Mouse (Mus musculus) midbrain, postnatal 0 days (tissue): ENCODE data around the gene Tyw3. TPM values are rescaled to one million over a fixed set of nuclear protein-coding genes. Genes with fewer than 3 reads are reported as not detected.
A peak's percentile ranks its signal among the peaks of the same experiment; 100 is the strongest.

ENCODE experiments used
- ATAC-seq: fragments of 200-750 bp; cut with Nextera tagmentation; 2 replicates; pipeline ENCODE4 v1.8.0; 2017; ENCODE audit warnings: moderate number of reproducible peaks, mild to moderate bottlenecking, moderate TSS enrichment, moderate library complexity; ENCODE audit not compliant: low FRiP score
- DNase-seq: peaks from one replicate; pipeline ENCODE4 v3.0.0-alpha.2; 2015; ENCODE audit warnings: low spot score
- H3K27ac ChIP-seq: fragments of 300-500 bp; sonication (generic); 2 replicates; pipeline ENCODE4 v1.5.1; 2014; ENCODE audit warnings: low read depth, mild to moderate bottlenecking, low read length, mixed read lengths
- H3K27me3 ChIP-seq: fragments of 300-500 bp; sonication (generic); 2 replicates; pipeline ENCODE4 v1.6.1; 2014; ENCODE audit warnings: low read length, control low read depth, mixed read lengths; ENCODE audit not compliant: insufficient read depth
- H3K36me3 ChIP-seq: fragments of 300-500 bp; sonication (generic); 2 replicates; pipeline ENCODE4 v1.6.1; 2014; ENCODE audit warnings: low read length, control low read depth, mixed read lengths; ENCODE audit not compliant: insufficient read depth
- H3K4me1 ChIP-seq: fragments of 300-500 bp; sonication (generic); 2 replicates; pipeline ENCODE4 v1.6.1; 2014; ENCODE audit warnings: mild to moderate bottlenecking, control low read depth, antibody characterized with exemption, low read length, mixed read lengths; ENCODE audit not compliant: insufficient read depth
- H3K4me2 ChIP-seq: fragments of 300-500 bp; sonication (generic); 2 replicates; pipeline ENCODE4 v1.6.1; 2014; ENCODE audit warnings: low read depth, mild to moderate bottlenecking, low read length, mixed read lengths; ENCODE audit not compliant: poor library complexity, severe bottlenecking
- H3K4me3 ChIP-seq: fragments of 300-500 bp; sonication (generic); 2 replicates; pipeline ENCODE4 v1.5.1; 2014; ENCODE audit warnings: low read depth, mild to moderate bottlenecking, low read length, moderate library complexity
- H3K9ac ChIP-seq: fragments of 300-500 bp; sonication (generic); replicated peaks from 2 replicates; pipeline ENCODE4 v1.6.1; 2014; ENCODE audit warnings: mild to moderate bottlenecking, low read length, moderate library complexity, mixed read lengths; ENCODE audit not compliant: poor library complexity, severe bottlenecking
- H3K9me3 ChIP-seq: fragments of 300-500 bp; sonication (generic); 2 replicates; pipeline ENCODE4 v1.6.1; 2016; ENCODE audit warnings: low read length, control low read depth
- CTCF ChIP-seq: IDR thresholded peaks from 2 replicates; pipeline ENCODE4 v1.5.1; 2016; ENCODE audit warnings: antibody characterized with exemption, mild to moderate bottlenecking
- WGBS: fragments of 180-500 bp; shearing (Covaris S2); extraction: QIAGEN DNeasy Blood & Tissue Kit; methylation state at CpG from one replicate; pipeline ENCODE4 v1.1.7; 2014; 5-methylcytosine and 5-hydroxymethylcytosine counted together
- polyA plus RNA-seq: library from polyadenylated mRNA; unstranded; fragments of >200 nt; fragmentation: Nextera tagmentation; extraction: Ambion mirVana; gene quantifications from 2 replicates; pipeline ENCODE4 v1.2.1, GENCODE M21; 2015
- total RNA-seq: library from RNA; depleted of rRNA; stranded (reverse); fragments of >200 nt; gene quantifications from 2 replicates; pipeline ENCODE4 v1.2.3, GENCODE M21; 2014

The Tyw3 gene
- total and polyA plus RNA-seq, 2 experiments from 2014 or later: 10.2 to 10.7 TPM

DNA sequence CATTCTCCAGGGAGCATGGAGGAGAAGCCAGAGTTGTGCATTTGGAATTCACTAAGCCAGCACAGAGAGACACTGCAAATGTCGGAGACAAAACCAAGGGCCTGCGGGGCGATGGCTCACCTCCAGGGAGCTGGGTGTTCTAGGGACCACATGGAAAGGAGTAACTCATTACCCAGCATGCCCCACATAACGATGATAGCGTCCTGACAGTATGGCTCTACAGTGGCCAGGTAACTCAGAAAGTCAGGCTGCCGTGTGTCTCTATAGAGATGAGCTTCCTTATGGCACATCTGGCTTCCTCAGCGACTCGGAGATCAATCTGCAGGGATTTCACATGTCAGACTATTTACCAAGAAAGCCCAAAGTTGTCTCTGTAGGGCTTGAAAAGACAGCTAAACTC, 17.9 kb upstream of the Tyw3 start:
- WGBS: 75% methylated on average over 8 of the region's 8 CpGs

DNA sequence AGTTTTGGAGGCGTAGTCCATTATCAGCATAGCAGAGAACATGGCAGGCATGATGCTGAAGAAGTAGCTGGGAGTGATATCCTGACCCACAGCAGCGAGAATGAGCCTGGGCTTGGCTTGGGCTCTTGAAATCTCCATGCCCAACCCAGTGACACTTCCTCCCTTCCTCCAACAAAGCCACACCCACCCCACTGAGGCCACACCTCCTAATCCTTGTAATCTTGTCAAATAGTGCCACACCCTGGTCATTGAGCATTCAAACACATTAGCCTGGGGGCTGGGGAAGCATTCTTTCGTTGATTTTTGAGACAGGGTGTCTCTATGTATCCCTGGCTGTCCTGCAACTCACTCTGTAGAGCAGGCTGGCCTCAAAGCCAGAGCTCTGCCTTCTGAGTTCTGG, 15.0 kb upstream of the Tyw3 start:
- WGBS: 91% methylated on average over 3 of the region's 3 CpGs
- Histone ChIP-seq H3K4me3 (no peak overlapping the region), H3K9ac (no peak overlapping the region), H3K4me1 (0 out of 2 replicates have a peak, but pooled peaks cover 4% of the 10 kb centered on the region), H3K9me3 (no peaks in the 10 kb centered on the region), H3K4me2 (no peak overlapping the region), H3K27ac (no peak overlapping the region), H3K27me3 (no peaks in the 10 kb centered on the region), H3K36me3 (no peaks in the 10 kb centered on the region)
- DNase-seq: no peak
- no peak for TF ChIP-seq CTCF
- no peak for ATAC-seq

More for the DNA sequence above, 17.9 kb upstream of the Tyw3 start:
- no peak overlapping the region for H3K27ac ChIP-seq
- no peaks in the 10 kb centered on the region for H3K36me3 ChIP-seq
- H3K4me3 ChIP-seq: no peak overlapping the region
- no peak overlapping the region for H3K9ac ChIP-seq
- ATAC-seq (no peak), DNase-seq (no peak)
- no peaks in the 10 kb centered on the region for H3K9me3 ChIP-seq
- TF ChIP-seq CTCF: no peak
- H3K27me3 ChIP-seq: no peaks in the 10 kb centered on the region
- 0 out of 2 replicates have a peak, but pooled peaks cover 4% of the 10 kb centered on the region for H3K4me1 ChIP-seq
- H3K4me2 ChIP-seq: no peak overlapping the region

DNA sequence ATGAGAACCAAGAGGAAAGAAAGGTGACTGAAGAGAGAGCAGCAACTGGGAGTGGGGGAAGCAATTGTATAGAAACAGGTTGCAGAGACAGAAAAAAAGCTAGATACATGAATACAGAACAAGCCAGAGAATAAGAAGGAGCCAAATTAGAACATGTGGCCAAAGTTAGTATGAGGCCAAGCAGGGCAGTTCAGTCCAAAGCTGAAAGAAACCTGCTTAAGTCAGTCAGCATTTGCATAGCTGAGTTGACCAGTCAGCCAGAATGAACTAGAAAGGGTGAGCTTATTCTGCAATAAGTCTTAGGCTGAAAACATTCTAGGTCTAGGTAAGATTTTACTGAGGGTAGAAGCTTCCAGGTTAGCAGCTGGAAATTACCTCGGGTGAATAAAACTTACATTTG, 11.0 kb upstream of the Tyw3 start:
- no peak overlapping the region for H3K9ac ChIP-seq
- H3K36me3 ChIP-seq: no peaks in the 10 kb centered on the region
- H3K27me3 ChIP-seq: no peaks in the 10 kb centered on the region
- no peak for TF ChIP-seq CTCF
- H3K27ac ChIP-seq: no peak overlapping the region
- H3K9me3 ChIP-seq: no peaks in the 10 kb centered on the region
- no peak overlapping the region for H3K4me3 ChIP-seq
- ATAC-seq (no peak), DNase-seq (no peak)
- H3K4me2 ChIP-seq: no peak overlapping the region
- no peaks in the 10 kb centered on the region for H3K4me1 ChIP-seq
- WGBS: 86% methylated on average over 1 of the region's 1 CpGs

DNA sequence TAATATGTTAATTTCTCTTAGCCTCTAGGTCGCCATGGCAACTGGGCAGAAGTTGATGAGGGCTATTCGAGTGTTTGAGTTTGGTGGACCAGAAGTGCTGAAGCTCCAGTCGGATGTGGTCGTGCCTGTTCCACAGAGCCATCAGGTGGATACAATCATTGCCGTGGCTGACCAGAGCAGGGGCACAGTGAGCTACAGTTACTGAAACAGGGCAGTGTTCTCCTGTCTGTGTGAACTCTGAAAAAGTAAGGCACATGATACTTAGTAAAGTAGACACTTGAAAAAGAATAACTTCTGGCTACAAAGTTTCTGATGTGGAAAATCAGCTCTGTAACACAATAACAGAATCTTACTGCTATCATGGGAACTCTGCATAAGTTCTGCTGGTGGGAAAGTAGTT, 8.0 kb upstream of the Tyw3 start:
- H3K36me3 ChIP-seq: no peaks in the 10 kb centered on the region
- H3K4me3 ChIP-seq: no peak overlapping the region
- H3K9ac ChIP-seq: no peak overlapping the region
- no peak for ATAC-seq
- no peaks in the 10 kb centered on the region for H3K9me3 ChIP-seq
- DNase-seq: no peak
- TF ChIP-seq CTCF: no peak
- no peak overlapping the region for H3K4me2 ChIP-seq
- 68% methylated on average over 5 of the region's 5 CpGs for WGBS
- H3K27ac ChIP-seq: no peak overlapping the region
- H3K4me1 ChIP-seq: no peaks in the 10 kb centered on the region
- no peaks in the 10 kb centered on the region for H3K27me3 ChIP-seq

DNA sequence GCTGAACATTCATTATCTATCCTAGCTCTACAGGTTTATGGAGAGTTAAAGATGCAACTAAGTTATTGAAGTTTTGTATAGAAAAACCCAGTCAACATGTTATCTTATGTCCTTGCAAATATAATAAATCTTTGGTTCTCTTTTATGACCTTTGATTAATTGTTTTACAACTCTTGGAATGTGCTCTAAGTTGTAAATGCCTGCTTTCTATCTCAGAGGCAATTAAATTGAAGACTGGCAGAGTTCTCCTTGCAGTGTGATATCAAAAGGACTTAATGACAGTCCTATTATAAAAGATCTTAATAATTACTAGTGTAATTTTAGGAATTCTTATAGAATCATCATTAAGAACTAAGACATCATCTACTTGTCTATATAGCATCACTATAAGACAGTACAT, 5.2 kb upstream of the Tyw3 start:
- H3K27me3 ChIP-seq: no peaks in the 10 kb centered on the region

DNA sequence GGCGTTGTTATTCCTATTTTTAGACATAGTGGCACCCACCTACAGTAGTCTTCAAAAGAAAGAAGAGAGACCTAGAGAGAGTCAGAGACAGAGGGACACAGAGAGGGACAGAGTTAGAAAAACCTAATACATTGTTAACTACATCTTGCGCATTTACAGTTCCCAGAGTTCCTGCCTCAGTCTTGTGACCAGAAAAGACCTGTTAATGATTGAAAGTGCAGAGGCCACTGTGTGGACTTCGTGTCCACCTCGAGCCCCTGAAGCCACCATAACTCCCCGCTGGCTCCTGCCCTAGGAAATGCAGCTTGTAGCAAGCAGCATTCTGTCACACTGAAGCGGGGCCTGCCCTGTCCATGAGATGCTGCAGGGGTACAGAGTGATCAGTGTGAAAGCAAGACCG, 657 bp upstream of the Tyw3 start:
- no peaks in the 10 kb centered on the region for H3K9me3 ChIP-seq
- no peak for ATAC-seq
- no peaks in the 10 kb centered on the region for H3K4me1 ChIP-seq
- WGBS: 43% methylated on average over 7 of the region's 7 CpGs
- TF ChIP-seq CTCF: no peak
- H3K4me2 ChIP-seq: peak overlapping the region; percentile 68
- H3K9ac ChIP-seq: peak overlapping the region; percentile 87
- peak overlapping the region; percentile 84 for H3K4me3 ChIP-seq
- H3K27ac ChIP-seq: no peak overlapping the region
- H3K27me3 ChIP-seq: no peaks in the 10 kb centered on the region
- H3K36me3 ChIP-seq: peaks cover 12% of the 10 kb centered on the region
- no peak for DNase-seq

More for the DNA sequence above, 5.2 kb upstream of the Tyw3 start:
- Histone ChIP-seq H3K4me1 (no peaks in the 10 kb centered on the region), H3K36me3 (no peaks in the 10 kb centered on the region), H3K27ac (no peak overlapping the region), H3K4me2 (no peak overlapping the region), H3K9ac (no peak overlapping the region), H3K9me3 (no peaks in the 10 kb centered on the region), H3K4me3 (no peak overlapping the region)
- ATAC-seq: no peak
- no peak for TF ChIP-seq CTCF
- no peak for DNase-seq
